Mouse (Mus musculus) C2C12 (cell line): ENCODE measurements around the gene Ncstn. TPM values are rescaled to one million over a fixed set of nuclear protein-coding genes. Genes with fewer than 3 reads are reported as not detected.

Experiments used
- H3K27me3 ChIP-seq: one replicate; pipeline ENCODE4 v1.6.1; 2011; ENCODE audit not compliant: control insufficient read depth, insufficient read depth, insufficient read length
- H3K36me3 ChIP-seq: one replicate; pipeline ENCODE4 v1.6.1; 2011; ENCODE audit not compliant: control insufficient read depth, insufficient read depth
- H3K4me3 ChIP-seq: one replicate; pipeline ENCODE4 v1.5.1; 2011; ENCODE audit warnings: mild to moderate bottlenecking, control low read depth; ENCODE audit not compliant: poor library complexity, insufficient read depth, severe bottlenecking
- H3K79me2 ChIP-seq: one replicate; pipeline ENCODE4 v1.6.1; 2011; ENCODE audit not compliant: control insufficient read depth, insufficient read depth
- H3K79me3 ChIP-seq: one replicate; pipeline ENCODE4 v1.6.1; 2011; ENCODE audit warnings: low read depth, control low read depth
- H3ac ChIP-seq: one replicate; pipeline ENCODE3; 2011; ENCODE audit warnings: low read depth; ENCODE audit not compliant: control insufficient read depth, insufficient read length
- CEBPB ChIP-seq: IDR thresholded peaks from one replicate; pipeline ENCODE4 v1.6.1; 2011; ENCODE audit warnings: low read depth, mild to moderate bottlenecking, control low read depth, moderate library complexity
- CTCF ChIP-seq: IDR thresholded peaks from one replicate; pipeline ENCODE4 v1.5.1; 2011; ENCODE audit not compliant: control insufficient read depth, insufficient read depth, insufficient read length
- FOSL1 ChIP-seq: IDR thresholded peaks from one replicate; pipeline ENCODE4 v1.8.0; 2011; ENCODE audit warnings: mild to moderate bottlenecking, low read length; ENCODE audit not compliant: poor library complexity, insufficient read depth, severe bottlenecking
- MAX ChIP-seq: IDR thresholded peaks from one replicate; pipeline ENCODE4 v1.6.1; 2011; ENCODE audit warnings: mild to moderate bottlenecking, control low read depth
- MYOD1 ChIP-seq: IDR thresholded peaks from one replicate; pipeline ENCODE4 v1.6.1; 2011; ENCODE audit warnings: low read depth; ENCODE audit not compliant: control insufficient read depth, insufficient read length
- MYOG ChIP-seq: IDR thresholded peaks from one replicate; pipeline ENCODE4 v1.6.1; 2011; ENCODE audit not compliant: control insufficient read depth, insufficient read length; ENCODE audit errors: extremely low read depth
- USF1 ChIP-seq: IDR thresholded peaks from one replicate; pipeline ENCODE4 v1.6.1; 2011; ENCODE audit warnings: low read depth, mild to moderate bottlenecking, control low read depth, moderate library complexity
- polyA plus RNA-seq: library from polyadenylated mRNA; unstranded; fragments of >200 nt; fragmentation: generic; extraction: Trizol; gene quantifications from one replicate; pipeline ENCODE4 v1.2.1, GENCODE M21; 2012; ENCODE audit warnings: missing spikeins

The Ncstn gene
- polyA plus RNA-seq, 1 experiment = 40.8 TPM

DNA sequence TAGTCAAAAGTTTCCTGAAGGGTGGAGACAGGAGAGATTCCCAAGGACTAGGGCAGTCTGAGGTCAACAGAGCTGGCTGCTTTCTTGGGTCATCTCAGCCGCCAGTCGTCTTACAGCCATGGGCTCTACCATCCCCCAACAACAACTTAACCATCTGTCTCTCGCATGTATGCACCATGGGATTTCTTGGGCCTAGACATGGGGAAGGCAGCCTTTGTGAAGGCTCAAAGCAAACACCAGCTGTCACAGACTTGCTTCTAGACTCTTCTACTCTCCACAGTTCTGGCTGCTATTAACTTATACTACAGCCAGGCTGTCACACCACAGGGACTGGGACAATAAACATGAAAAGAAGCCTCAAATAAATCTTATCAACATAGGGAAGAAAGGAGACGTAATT, 11.0 kb downstream of the Ncstn start:
- TF ChIP-seq USF1 = no peak
- TF ChIP-seq FOSL1 = no peak
- no peak for TF ChIP-seq MAX
- TF ChIP-seq CEBPB = no peak
- H3K36me3 ChIP-seq = peaks cover 82% of the 10 kb centered on the region
- H3ac ChIP-seq = no peak overlapping the region
- H3K79me3 ChIP-seq = no peaks in the 10 kb centered on the region
- H3K79me2 ChIP-seq = no peaks in the 10 kb centered on the region
- H3K4me3 ChIP-seq = no peak overlapping the region
- no peaks in the 10 kb centered on the region for H3K27me3 ChIP-seq

DNA sequence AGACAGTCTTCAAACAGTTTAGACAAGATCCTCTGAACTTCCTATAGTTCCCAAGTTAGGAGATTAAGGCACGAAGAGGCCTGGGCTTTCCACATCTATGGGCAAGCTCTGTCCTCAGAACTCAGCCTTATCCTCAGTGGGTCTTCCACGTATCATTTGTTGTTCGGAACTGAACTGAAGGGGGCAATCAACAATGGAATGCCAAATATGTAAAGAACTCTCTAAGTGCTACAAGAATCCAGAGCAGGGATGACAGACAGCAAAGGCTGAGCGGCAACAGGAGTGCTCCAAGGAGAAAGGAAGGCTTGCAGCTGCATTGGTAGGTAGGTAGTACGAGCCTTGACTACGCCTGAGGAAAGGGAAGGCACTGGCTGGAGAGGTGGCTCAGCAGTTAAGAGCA, 12.4 kb downstream of the Ncstn start:
- Histone ChIP-seq H3ac (no peak overlapping the region), H3K27me3 (no peaks in the 10 kb centered on the region), H3K36me3 (peaks cover 80% of the 10 kb centered on the region), H3K4me3 (no peak overlapping the region), H3K79me3 (no peaks in the 10 kb centered on the region), H3K79me2 (no peaks in the 10 kb centered on the region)
- TF ChIP-seq FOSL1 = no peak
- TF ChIP-seq MYOD1 = no peak
- no peak for TF ChIP-seq CTCF
- TF ChIP-seq MYOG = no peak
- TF ChIP-seq MAX = no peak
- no peak for TF ChIP-seq CEBPB
- no peak for TF ChIP-seq USF1

GRCm38 (mm10) chr1:172064613-172065141, 17.9 kb downstream of the Ncstn start:
- no peak overlapping the region for H3ac ChIP-seq
- no peak for TF ChIP-seq MAX
- no peak for TF ChIP-seq CTCF
- no peak for TF ChIP-seq USF1
- no peak for TF ChIP-seq CEBPB
- no peak for TF ChIP-seq FOSL1
- TF ChIP-seq MYOD1 = no peak
- no peak for TF ChIP-seq MYOG
- H3K27me3 ChIP-seq = no peaks in the 10 kb centered on the region
- H3K79me3 ChIP-seq = no peaks in the 10 kb centered on the region
- no peak overlapping the region for H3K4me3 ChIP-seq
- H3K36me3 ChIP-seq = peaks cover 36% of the 10 kb centered on the region
- no peaks in the 10 kb centered on the region for H3K79me2 ChIP-seq

DNA sequence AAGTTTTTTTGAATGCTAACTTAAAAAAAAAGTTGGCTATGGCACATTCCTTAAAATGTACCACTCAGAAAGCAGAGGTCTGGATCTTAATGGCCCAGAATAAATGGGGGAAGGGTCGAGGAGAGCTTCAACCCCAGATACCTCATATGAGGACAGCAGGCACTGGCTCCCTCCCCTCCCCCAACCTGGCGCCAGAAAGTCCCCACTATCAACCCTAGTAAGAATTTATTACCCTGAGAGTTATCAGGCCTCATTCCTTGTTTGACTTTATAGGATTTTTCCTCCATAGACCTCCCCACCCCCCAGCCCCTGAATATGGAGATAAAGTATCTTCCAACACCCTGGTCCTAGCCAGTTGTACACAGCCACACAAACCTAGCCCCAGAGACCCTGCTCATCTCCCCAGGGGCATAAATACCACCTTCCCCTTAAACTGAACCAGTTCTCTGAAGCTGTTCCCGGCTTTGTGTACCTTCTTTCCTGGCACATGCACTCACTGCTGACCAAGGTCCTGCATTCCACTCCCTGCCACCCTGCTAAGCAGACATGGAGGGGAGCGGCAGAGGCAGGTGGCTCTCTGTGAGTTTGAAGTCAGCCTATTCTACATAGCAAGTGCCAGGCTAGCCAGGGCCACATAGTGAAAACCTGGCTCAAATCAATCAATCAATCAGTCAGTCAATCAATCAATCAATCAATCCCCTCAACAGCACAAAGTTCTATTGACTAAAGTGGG, 19.1 kb downstream of the Ncstn start:
- Histone ChIP-seq H3K79me3 (no peaks in the 10 kb centered on the region), H3K36me3 (peaks cover 25% of the 10 kb centered on the region), H3ac (no peak overlapping the region), H3K27me3 (no peaks in the 10 kb centered on the region), H3K79me2 (no peaks in the 10 kb centered on the region), H3K4me3 (no peak overlapping the region)
- TF ChIP-seq MYOD1 (no peak), USF1 (no peak), FOSL1 (no peak), CEBPB (no peak), MAX (no peak), MYOG (no peak), CTCF (no peak)

DNA sequence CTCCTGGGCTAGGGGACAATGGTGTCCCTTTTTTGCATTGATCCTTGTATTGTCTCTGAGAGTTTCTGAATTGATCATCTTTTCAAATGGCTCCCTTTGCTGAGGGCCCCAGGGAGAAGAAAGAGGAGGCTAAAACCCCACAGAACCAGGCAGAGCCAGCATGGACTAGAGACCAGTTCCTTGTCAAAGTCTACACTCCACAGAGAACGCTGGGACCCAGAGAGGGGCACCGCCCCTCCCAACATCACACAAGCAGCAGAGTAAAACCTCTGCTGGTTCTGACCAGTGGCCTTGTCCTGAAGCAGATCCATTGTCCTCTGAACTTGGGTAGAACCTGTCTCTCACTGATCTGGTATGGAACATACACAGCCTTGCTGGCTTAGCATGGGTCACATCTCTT, 20.5 kb downstream of the Ncstn start:
- no peaks in the 10 kb centered on the region for H3K27me3 ChIP-seq
- H3K36me3 ChIP-seq = peaks cover 13% of the 10 kb centered on the region
- H3K79me2 ChIP-seq = no peaks in the 10 kb centered on the region
- H3ac ChIP-seq = no peak overlapping the region
- H3K4me3 ChIP-seq = no peak overlapping the region
- TF ChIP-seq CTCF (no peak), MYOD1 (no peak), MAX (no peak), MYOG (no peak), CEBPB (no peak), FOSL1 (no peak), USF1 (no peak)
- no peaks in the 10 kb centered on the region for H3K79me3 ChIP-seq

DNA sequence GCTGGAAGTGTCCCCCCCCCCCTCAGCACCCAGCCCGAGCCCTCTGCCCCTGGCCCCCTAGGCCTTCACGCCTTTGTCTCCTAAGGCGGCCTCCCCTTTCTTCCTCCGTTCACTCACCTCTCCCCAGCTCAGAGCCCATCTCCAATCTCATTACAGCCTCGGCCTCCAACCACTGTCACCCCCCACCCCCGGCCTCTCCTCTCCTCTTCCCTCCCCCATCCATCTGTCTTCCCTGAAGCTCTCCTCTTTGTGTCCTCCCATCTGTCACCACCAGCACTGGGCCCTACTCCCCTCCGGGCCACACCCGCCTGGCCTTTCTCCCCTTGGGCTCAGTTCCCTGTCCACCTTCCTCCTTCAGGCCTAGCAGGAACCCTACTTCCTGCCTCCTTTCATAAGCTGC, 21.4 kb downstream of the Ncstn start:
- Histone ChIP-seq H3K36me3 (peaks cover 8% of the 10 kb centered on the region), H3K27me3 (no peaks in the 10 kb centered on the region), H3K4me3 (no peak overlapping the region), H3K79me2 (no peaks in the 10 kb centered on the region), H3ac (no peak overlapping the region), H3K79me3 (no peaks in the 10 kb centered on the region)
- no peak for TF ChIP-seq CEBPB
- no peak for TF ChIP-seq MAX
- no peak for TF ChIP-seq FOSL1
